Mouse (Mus musculus) ES-E14 (cell line): ENCODE measurements around the gene Cblb. TPM values are rescaled to one million over a fixed set of nuclear protein-coding genes. Genes with fewer than 3 reads are reported as not detected.

Experiments
- DNase-seq: peaks from one replicate; pipeline ENCODE4 v3.0.0-alpha.2; 2013; ENCODE audit warnings: low read depth, low spot score
- H3K27ac ChIP-seq: 2 replicates; pipeline ENCODE4 v1.5.1; 2012; ENCODE audit warnings: low read depth, mild to moderate bottlenecking, low read length, moderate library complexity, mixed read lengths; ENCODE audit not compliant: poor library complexity, insufficient read depth, severe bottlenecking
- H3K36me3 ChIP-seq: 2 replicates; pipeline ENCODE4 v1.6.1; 2012; ENCODE audit warnings: mild to moderate bottlenecking, low read length, moderate library complexity, mixed read lengths; ENCODE audit not compliant: control insufficient read depth, poor library complexity, insufficient read depth, severe bottlenecking
- H3K4me1 ChIP-seq, 2 experiments: fragments of 150-350 bp in 1 of 2; sonication (generic) in 1 of 2; 2 replicates each; pipeline ENCODE4 v1.6.1; 2012; ENCODE audit warnings: low read length in 2 of 2, mild to moderate bottlenecking in 1 of 2, mixed read lengths in 1 of 2; ENCODE audit not compliant: control insufficient read depth in 2 of 2, insufficient read depth in 2 of 2, poor library complexity in 1 of 2
- H3K4me3 ChIP-seq, 2 experiments: fragments of 150-350 bp in 1 of 2; sonication (generic) in 1 of 2; 2 replicates each; pipeline ENCODE4 v1.5.1; 2012; ENCODE audit warnings: low read length in 2 of 2, low read depth in 1 of 2, mild to moderate bottlenecking in 1 of 2, mixed read lengths in 1 of 2; ENCODE audit not compliant: insufficient read depth in 1 of 2, poor library complexity in 1 of 2, severe bottlenecking in 1 of 2
- H3K9ac ChIP-seq: 2 replicates; pipeline ENCODE4 v1.6.1; 2012; ENCODE audit warnings: low read depth, mild to moderate bottlenecking, low read length, mixed read lengths; ENCODE audit not compliant: poor library complexity, insufficient read depth, severe bottlenecking
- H3K9me3 ChIP-seq: fragments of 150-350 bp; sonication (generic); 2 replicates; pipeline ENCODE4 v1.6.1; 2012; ENCODE audit warnings: low read depth, mild to moderate bottlenecking, low read length; ENCODE audit not compliant: control insufficient read depth, insufficient read depth
- CHD2 ChIP-seq: IDR thresholded peaks from 2 replicates; pipeline ENCODE4 v1.6.1; 2014; ENCODE audit warnings: mild to moderate bottlenecking, low read depth, low read length, inconsistent platforms
- HCFC1 ChIP-seq: IDR thresholded peaks from 2 replicates; pipeline ENCODE4 v1.6.1; 2012; ENCODE audit warnings: low read length, inconsistent platforms, borderline replicate concordance; ENCODE audit not compliant: insufficient read depth
- MAFK ChIP-seq: IDR thresholded peaks from 2 replicates; pipeline ENCODE4 v1.6.1; 2014; ENCODE audit warnings: mild to moderate bottlenecking, low read depth, low read length, inconsistent platforms; ENCODE audit not compliant: insufficient read depth
- ZC3H11A ChIP-seq: IDR thresholded peaks from 2 replicates; pipeline ENCODE4 v1.6.1; 2012; ENCODE audit warnings: low read depth, mild to moderate bottlenecking, inconsistent platforms, low read length, borderline replicate concordance
- ZNF384 ChIP-seq: IDR thresholded peaks from 2 replicates; pipeline ENCODE4 v1.6.1; 2012; ENCODE audit warnings: low read depth, low read length, inconsistent platforms
- in situ Hi-C, 2 experiments: fragments of 600-800 bp; cut with MboI; formaldehyde crosslinking; loops; one replicate each; pipeline ENCODE4 v1.15.1; 2025; ENCODE audit warnings: low sequenced_read_pairs in 2 of 2, inconsistent platforms in 1 of 2; ENCODE audit not compliant: unreplicated experiment in 2 of 2
- total RNA-seq: library from RNA; depleted of rRNA; stranded (reverse); fragments of 300-350 nt; gene quantifications from 2 replicates; pipeline ENCODE4 v1.2.3, GENCODE M21; 2012

The Cblb gene
- total RNA-seq, 1 experiment = 5.1 TPM

DNA sequence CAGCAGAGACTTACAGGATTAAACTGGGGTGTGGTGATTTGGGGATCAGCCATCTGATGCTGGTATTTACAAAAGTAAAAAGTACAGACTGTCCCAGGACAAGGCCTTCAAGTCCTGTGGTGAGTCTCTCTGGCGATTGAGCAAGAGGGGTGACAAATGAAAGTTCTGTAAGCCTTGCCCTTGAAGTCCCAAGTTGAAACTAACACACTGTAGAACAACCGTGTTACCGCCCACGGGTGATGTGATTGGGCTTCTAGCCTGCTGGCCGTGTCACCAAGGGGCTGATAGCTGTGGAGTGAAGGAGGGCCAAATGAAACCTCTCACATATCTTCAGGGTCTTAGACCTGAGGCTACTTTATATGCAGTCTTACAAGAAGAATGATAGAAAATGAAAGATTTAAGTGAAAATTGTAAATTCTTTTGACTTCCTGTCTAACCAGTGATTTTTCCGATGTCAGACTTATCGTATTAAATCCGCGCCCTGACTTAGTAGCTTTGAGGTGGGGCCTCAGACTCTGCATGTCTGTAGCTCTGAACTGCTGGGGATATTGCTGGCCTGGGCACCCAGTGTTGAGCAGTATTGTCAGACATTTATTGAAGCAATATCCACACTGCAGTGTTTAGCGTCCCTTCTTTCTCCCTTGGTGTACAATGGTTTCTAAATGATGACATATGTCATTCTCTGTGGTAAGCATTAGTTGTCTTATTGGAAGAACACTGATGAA, 63.9 kb downstream of the Cblb start:
- Histone ChIP-seq H3K9me3 (no peaks in the 10 kb centered on the region), H3K27ac (no peak overlapping the region), H3K9ac (no peak overlapping the region), H3K4me1 (no peaks in the 10 kb centered on the region), H3K36me3 (no peaks in the 10 kb centered on the region), H3K4me3 (no peak overlapping the region)
- in situ Hi-C loops = no loop called here
- DNase-seq = no peak
- no peak for TF ChIP-seq ZNF384
- TF ChIP-seq HCFC1 = no peak
- no peak for TF ChIP-seq ZC3H11A
- TF ChIP-seq MAFK = no peak
- TF ChIP-seq CHD2 = no peak

DNA sequence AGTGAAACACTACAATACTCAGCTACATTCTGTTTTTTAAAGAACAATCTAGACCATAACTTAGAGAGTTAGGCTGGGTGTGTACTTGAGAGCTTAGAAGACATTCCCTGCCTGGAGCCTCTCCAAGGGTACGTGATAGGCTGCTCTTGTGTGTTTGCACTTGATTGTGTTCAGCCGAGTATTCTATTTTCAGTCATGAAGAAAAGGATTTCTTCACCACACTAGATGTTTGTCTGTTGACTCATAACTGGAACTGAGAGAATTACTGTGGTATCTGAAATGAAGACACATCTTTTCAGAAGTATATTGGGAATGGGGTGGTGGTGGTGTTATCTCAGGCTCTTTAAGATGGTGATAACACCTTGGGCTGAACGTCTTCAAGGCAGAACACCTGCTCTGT, 64.6 kb downstream of the Cblb start:
- Histone ChIP-seq H3K27ac (no peak overlapping the region), H3K4me3 (no peak overlapping the region), H3K36me3 (no peaks in the 10 kb centered on the region), H3K9me3 (no peaks in the 10 kb centered on the region), H3K9ac (no peak overlapping the region), H3K4me1 (no peaks in the 10 kb centered on the region)
- DNase-seq = no peak
- in situ Hi-C loops = no loop called here
- TF ChIP-seq ZNF384 (no peak), ZC3H11A (no peak), MAFK (no peak), HCFC1 (no peak), CHD2 (no peak)

DNA sequence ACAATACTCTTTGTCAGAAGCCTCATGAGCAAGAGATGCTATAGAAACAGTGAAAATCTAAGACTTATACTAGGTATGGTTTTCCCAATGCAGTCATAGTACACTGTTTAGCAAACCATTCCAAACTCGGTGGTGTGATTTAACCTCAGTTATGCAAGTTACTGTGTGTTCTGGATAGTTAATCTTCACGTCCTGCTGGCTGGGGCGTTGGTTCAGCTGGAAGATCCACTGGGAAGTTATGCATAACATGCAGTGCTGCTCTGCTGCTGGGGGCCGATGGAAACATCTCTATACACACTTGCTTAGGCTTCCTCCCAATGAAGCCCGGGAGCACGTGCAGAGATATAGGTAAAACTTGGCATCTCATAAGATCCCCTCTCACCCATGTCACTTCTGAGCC, 69.4 kb downstream of the Cblb start:
- Histone ChIP-seq H3K36me3 (no peaks in the 10 kb centered on the region), H3K9me3 (no peaks in the 10 kb centered on the region), H3K4me1 (no peaks in the 10 kb centered on the region), H3K9ac (no peak overlapping the region), H3K4me3 (no peak overlapping the region), H3K27ac (no peak overlapping the region)
- DNase-seq = no peak
- in situ Hi-C loops = no loop called here
- TF ChIP-seq MAFK (no peak), CHD2 (no peak), ZNF384 (no peak), ZC3H11A (no peak), HCFC1 (no peak)

DNA sequence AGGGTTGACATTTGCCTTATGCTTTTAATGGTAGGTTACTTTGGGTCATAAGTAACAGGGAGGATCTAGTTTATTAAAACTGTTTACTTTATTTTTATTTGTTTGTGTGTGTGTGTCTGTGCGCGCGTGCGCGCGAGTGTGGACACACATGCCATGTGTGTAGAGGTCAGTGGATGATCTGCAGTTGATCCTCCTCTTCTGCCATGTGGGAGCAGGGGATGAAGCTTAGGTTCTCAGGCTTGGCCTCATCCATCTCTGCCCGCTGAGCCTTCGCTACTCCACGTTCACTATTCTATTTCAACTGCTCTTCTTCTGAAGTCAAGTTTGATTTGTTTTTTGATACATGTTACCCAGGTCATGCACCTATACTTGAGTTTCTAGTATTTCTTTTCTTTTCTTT, 73.6 kb downstream of the Cblb start:
- in situ Hi-C loops = no loop called here
- no peak for TF ChIP-seq HCFC1
- no peak for TF ChIP-seq ZC3H11A
- TF ChIP-seq ZNF384 = no peak
- TF ChIP-seq MAFK = no peak
- TF ChIP-seq CHD2 = no peak
- H3K9me3 ChIP-seq = no peaks in the 10 kb centered on the region
- H3K36me3 ChIP-seq = no peaks in the 10 kb centered on the region
- H3K27ac ChIP-seq = no peak overlapping the region
- no peak overlapping the region for H3K4me3 ChIP-seq
- DNase-seq = no peak
- H3K4me1 ChIP-seq = no peaks in the 10 kb centered on the region
- H3K9ac ChIP-seq = no peak overlapping the region

DNA sequence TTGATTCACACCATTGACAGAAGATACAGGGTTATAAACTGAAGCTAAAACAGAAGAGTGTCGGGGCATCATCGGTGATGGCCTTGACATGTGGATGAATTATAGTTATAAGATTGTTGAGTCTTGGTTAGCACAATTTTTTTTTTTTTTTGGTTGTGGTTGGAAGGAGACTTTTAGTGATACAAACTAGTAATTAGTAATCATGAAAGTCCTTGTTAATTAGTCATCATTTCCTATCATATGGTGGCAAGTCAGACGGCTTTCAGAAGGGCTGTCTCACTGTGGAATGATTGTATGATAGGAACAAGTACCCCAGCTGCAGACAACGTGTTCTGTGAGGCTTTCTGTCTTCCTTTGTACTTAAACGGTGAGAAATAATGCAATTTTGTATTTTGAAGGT, 76.8 kb downstream of the Cblb start:
- TF ChIP-seq HCFC1 = no peak
- no peak for TF ChIP-seq ZC3H11A
- no peak for TF ChIP-seq MAFK
- no peak for TF ChIP-seq CHD2
- TF ChIP-seq ZNF384 = no peak
- in situ Hi-C loops = no loop called here

More for the DNA sequence above, 76.8 kb downstream of the Cblb start:
- Histone ChIP-seq H3K9me3 (no peaks in the 10 kb centered on the region), H3K27ac (no peak overlapping the region), H3K4me3 (no peak overlapping the region), H3K4me1 (no peaks in the 10 kb centered on the region), H3K9ac (no peak overlapping the region), H3K36me3 (peaks cover 2% of the 10 kb centered on the region; the same call in 1 of the 2 replicates)
- no peak for DNase-seq
